Mouse (Mus musculus): Measurements from ENCODE around the gene Nfic.

DNA sequence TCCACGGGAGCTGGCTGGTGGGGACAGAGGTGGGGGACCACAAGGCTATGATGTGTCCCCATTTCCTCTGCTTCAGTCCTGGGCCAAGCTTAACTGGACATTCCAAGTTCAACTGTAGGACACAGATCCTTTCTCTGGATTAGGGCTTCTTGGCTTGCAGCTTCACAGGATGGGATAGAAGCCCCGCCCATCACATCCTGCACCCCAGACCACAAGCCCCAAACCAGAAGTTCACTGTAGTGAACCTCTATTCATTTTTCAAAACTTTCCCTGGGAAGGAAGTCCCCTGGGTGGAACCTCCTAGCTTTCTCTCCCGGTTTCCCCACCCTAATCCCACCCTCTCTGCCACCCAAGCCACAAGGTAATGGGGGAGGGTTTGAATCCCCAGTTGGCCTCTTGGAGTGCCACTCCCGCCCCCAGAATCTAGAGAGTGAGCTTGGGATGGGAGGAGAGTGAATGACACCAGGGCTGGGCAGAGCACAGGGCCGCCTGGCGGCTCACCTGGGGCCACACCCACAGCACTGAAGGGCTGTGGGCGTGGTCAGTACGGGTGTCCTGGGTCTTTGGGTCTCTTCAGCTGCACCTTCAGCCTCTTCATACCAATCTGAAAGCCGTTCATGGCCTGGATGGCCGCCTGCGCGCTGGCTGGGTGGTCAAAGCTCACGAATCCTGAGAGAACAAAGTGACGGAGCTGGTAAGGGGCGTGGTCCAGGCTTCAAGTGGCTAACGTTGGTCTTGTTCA is 6.4 kb upstream of the Nfic start:
- TF ChIP-seq CTCF (IDR thresholded peaks at IDR 0.05; ENCODE audit: borderline replicate concordance, control insufficient read depth, extremely low read depth, insufficient read depth, low read length, poor library complexity) (no peak), POLR2A (IDR thresholded peaks at IDR 0.05; ENCODE audit: control insufficient read depth, extremely low read depth, insufficient read depth, low read length, poor library complexity) (no peak)

Data from thymus, adult 2 months (tissue).